In the genomic region with DNA sequence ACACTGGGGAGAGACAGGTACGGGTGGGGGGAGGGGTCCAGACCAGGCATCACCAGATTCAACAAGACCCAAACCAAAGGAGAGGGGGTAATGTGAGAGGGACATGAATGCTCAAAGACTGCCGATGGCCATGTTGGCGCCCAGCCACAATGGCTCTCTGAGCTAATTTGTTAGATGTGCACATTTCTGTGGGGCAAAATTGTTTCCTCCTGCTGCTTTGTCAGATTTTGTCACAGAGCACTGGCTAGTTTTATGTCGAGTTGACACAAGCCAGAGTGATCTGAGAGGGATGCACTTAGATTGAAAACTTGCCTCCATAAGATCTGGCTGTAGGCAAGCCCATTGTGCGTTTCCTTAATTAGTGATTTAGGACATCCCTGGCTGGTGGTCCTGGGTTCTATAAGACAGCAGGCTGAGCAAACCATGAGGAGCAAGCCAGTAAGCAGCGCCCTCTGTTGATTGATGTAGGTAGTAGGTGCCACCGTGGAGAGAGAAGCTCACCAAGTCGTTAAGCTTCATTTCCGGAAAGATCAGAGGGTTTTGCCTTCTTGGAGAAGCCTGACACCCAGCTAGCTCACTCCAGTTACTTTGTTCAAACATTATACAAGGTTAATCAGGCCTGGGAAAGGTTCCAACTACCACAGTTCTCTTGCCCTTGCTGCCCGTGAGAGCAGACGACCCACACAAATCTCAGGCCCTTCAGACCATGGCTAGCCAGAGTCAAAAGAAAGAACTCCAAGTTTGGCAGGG, we compare ENCODE assay signal across 8 mouse cellular contexts.
DNase-seq lines count a peak whose midpoint lies in the region; ATAC-seq lines count a peak whose summit lies in the region.

No protein-coding gene starts in this region.

- H3K4me3 ChIP-seq in forebrain, embryonic 16.5 days (replicated peaks; ENCODE audit: low read length): peak overlapping the region; percentile 37; the same call in 1 of the 2 replicates
- H3K4me3 ChIP-seq in liver, embryonic 12.5 days: no peak overlapping the region

- 41% methylated on average over 11 of the region's 11 CpGs for whole genome bisulfite sequencing in forebrain, embryonic 16.5 days
- 63% methylated on average over 11 of the region's 11 CpGs for WGBS in liver, embryonic 12.5 days (ENCODE audit: insufficient replicate concordance)

- no peaks in the 10 kb centered on the region for H3K27me3 ChIP-seq in forebrain, embryonic 16.5 days (replicated peaks; ENCODE audit: control insufficient read depth, insufficient read depth, low read length)
- no peaks in the 10 kb centered on the region for H3K27me3 ChIP-seq in liver, embryonic 12.5 days (replicated peaks)

- peak; percentile 41 for ATAC-seq in forebrain, embryonic 16.5 days
- ATAC-seq in liver, embryonic 12.5 days: no peak
- no peak for ATAC-seq in granulocyte monocyte progenitor cell, adult 5-6 weeks (replicated peaks; ENCODE audit: poor library complexity, severe bottlenecking)

- peaks cover 5% of the 10 kb centered on the region for H3K4me1 ChIP-seq in forebrain, embryonic 16.5 days (replicated peaks; ENCODE audit: control insufficient read depth, insufficient read depth, low read length)
- H3K4me1 ChIP-seq in liver, embryonic 12.5 days: 0 out of 2 replicates have a peak, but pooled peaks cover 4% of the 10 kb centered on the region

- H3K9me3 ChIP-seq in forebrain, embryonic 16.5 days (ENCODE audit: control insufficient read depth, low read length): no peaks in the 10 kb centered on the region
- H3K9me3 ChIP-seq in liver, embryonic 12.5 days (replicated peaks): 0 out of 2 replicates have a peak, but pooled peaks cover 4% of the 10 kb centered on the region

- H3K9ac ChIP-seq in forebrain, embryonic 16.5 days (replicated peaks; ENCODE audit: low read depth, low read length): no peak overlapping the region; the same call in 1 of the 2 replicates
- H3K9ac ChIP-seq in liver, embryonic 12.5 days: no peak overlapping the region

- no peaks in the 10 kb centered on the region for H3K36me3 ChIP-seq in forebrain, embryonic 16.5 days (ENCODE audit: control insufficient read depth, insufficient read depth)
- H3K36me3 ChIP-seq in liver, embryonic 12.5 days: no peaks in the 10 kb centered on the region

- DNase-seq in layer of hippocampus, postnatal 10 days (ENCODE audit: low spot score in 2 of 2): peak; percentile 47 to 58
- DNase-seq in layer of hippocampus, adult 9-10 months (ENCODE audit: low spot score): no peak
- peak; percentile 36 for DNase-seq in Muller cell, postnatal 12 days (ENCODE audit: inconsistent ontology term)
- no peak for DNase-seq in frontal cortex, postnatal 36 days (ENCODE audit: low spot score in 2 of 2)
- DNase-seq in c-Kit-positive CD71-positive TER-119-positive erythroid progenitor cells, embryonic 14.5 days (ENCODE audit: low spot score): no peak

- H3K4me2 ChIP-seq in forebrain, embryonic 16.5 days (ENCODE audit: low read length): peak overlapping the region; percentile 54
- peak overlapping the region; percentile 47 for H3K4me2 ChIP-seq in liver, embryonic 12.5 days

- no peak overlapping the region for H3K27ac ChIP-seq in forebrain, embryonic 16.5 days (ENCODE audit: low read length)
- H3K27ac ChIP-seq in liver, embryonic 12.5 days: no peak overlapping the region

Comparison
In these comparisons a context has a peak if more than half of its experiments do, and no peak if none do; other contexts are left out.
1. DNase-seq: peak in layer of hippocampus, postnatal 10 days (2 of 2) and Muller cell, postnatal 12 days (single experiment); none in layer of hippocampus, adult 9-10 months (single experiment), frontal cortex, postnatal 36 days (0 of 2) and c-Kit-positive CD71-positive TER-119-positive erythroid progenitor cells, embryonic 14.5 days (single experiment).